Mouse (Mus musculus): ENCODE data around the gene Cfb. TPM values are rescaled to one million over a fixed set of nuclear protein-coding genes. Genes with fewer than 3 reads are reported as not detected.
"Not testable (repeated sequence)": the region's sequence is repeated elsewhere in the genome, so short reads cannot be mapped to it uniquely, and the experiment has no call there.

Cfb gene
- 36.2 and 180 TPM in 2 replicates for total RNA-seq (2021)
- long read RNA-seq, experiment 1, transcript Cfb-202 (18 exons, 2,751 nt) = major isoform, 8 of 8 reads
- long read RNA-seq, experiment 1, partial matches to known transcripts = 0 of 8 reads
- long read RNA-seq, experiment 1, other reads (novel, unspliced or antisense) = 0 of 8 reads
- long read RNA-seq, experiment 2, transcript Cfb-202 (18 exons, 2,751 nt) = major isoform, 141 of 160 reads
- long read RNA-seq, experiment 2, partial matches to known transcripts = 5 of 160 reads
- long read RNA-seq, experiment 2, other reads (novel, unspliced or antisense) = 13 of 160 reads

GRCm38 (mm10) chr17:34862416-34863081 is at the start of gene Cfb:
Gene Cfb (minus strand): TSS chr17:34862518.
- DNase-seq = no peak

- peak; percentile 91 for DNase-seq
These were observed 49.6 kb upstream of the Cfb start for GRCm38 (mm10) chr17:34911945-34912351.

GRCm38 (mm10) chr17:34910982-34911381 is 48.7 kb upstream of the Cfb start:
- no peak for DNase-seq

GRCm38 (mm10) chr17:34902895-34903294 is 40.6 kb upstream of the Cfb start:
- no peak for DNase-seq

GRCm38 (mm10) chr17:34901948-34902347 is 39.6 kb upstream of the Cfb start:
- DNase-seq = not testable (repeated sequence)

GRCm38 (mm10) chr17:34900826-34901225 is 38.5 kb upstream of the Cfb start:
- DNase-seq = not testable (repeated sequence)

- peak; percentile 66 for DNase-seq
These were observed 37.5 kb upstream of the Cfb start for GRCm38 (mm10) chr17:34899890-34900243.

GRCm38 (mm10) chr17:34899053-34899889 is 37.0 kb upstream of the Cfb start:
- DNase-seq = peak; percentile 73

GRCm38 (mm10) chr17:34898706-34899052 is 36.4 kb upstream of the Cfb start:
- peak; percentile 52 for DNase-seq

- DNase-seq = peak; percentile 91
These were observed 35.9 kb upstream of the Cfb start, which contains the start of the genes C2 and Ehmt2 for GRCm38 (mm10) chr17:34898160-34898586. Gene C2 (minus strand): TSS chr17:34898265. Gene Ehmt2 (plus strand): TSS chr17:34898469.

GRCm38 (mm10) chr17:34897373-34898159 is 35.2 kb upstream of the Cfb start:
- DNase-seq = no peak

GRCm38 (mm10) chr17:34896366-34896765 is 34.0 kb upstream of the Cfb start:
- DNase-seq = no peak

GRCm38 (mm10) chr17:34895724-34896123 is 33.4 kb upstream of the Cfb start:
- DNase-seq = no peak

- peak; percentile 78 for DNase-seq
These were observed 32.6 kb upstream of the Cfb start for GRCm38 (mm10) chr17:34894801-34895530.

GRCm38 (mm10) chr17:34894074-34894597 is 31.8 kb upstream of the Cfb start:
- DNase-seq = peak; percentile 97

GRCm38 (mm10) chr17:34893072-34893824 is 30.9 kb upstream of the Cfb start:
- DNase-seq = no peak

GRCm38 (mm10) chr17:34891377-34891776 is 29.1 kb upstream of the Cfb start:
- no peak for DNase-seq

GRCm38 (mm10) chr17:34890074-34890743 is 27.9 kb upstream of the Cfb start:
- DNase-seq = no peak

- DNase-seq = no peak
These were observed 25.6 kb upstream of the Cfb start for GRCm38 (mm10) chr17:34887942-34888341.

GRCm38 (mm10) chr17:34885615-34886014 is 23.3 kb upstream of the Cfb start:
- DNase-seq = no peak

Measured in adrenal gland, postnatal 14 days (tissue).